Mouse (Mus musculus) thymus, postnatal 4 days (tissue): Measurements from ENCODE around the gene Slc29a2.

Source experiments
- DNase-seq: peaks from one replicate; pipeline ENCODE4 v3.0.0; 2021

The Slc29a2 gene

GRCm38 (mm10) chr19:5060365-5061330, 37.0 kb downstream of the Slc29a2 start:
- no peak for DNase-seq

- no peak for DNase-seq
These were observed 38.4 kb downstream of the Slc29a2 start for GRCm38 (mm10) chr19:5062041-5062440.

GRCm38 (mm10) chr19:5062446-5062845, 38.8 kb downstream of the Slc29a2 start:
- DNase-seq, result no peak

- no peak for DNase-seq
These were observed 41.4 kb downstream of the Slc29a2 start for GRCm38 (mm10) chr19:5065104-5065503.

- no peak for DNase-seq
These were observed 43.6 kb downstream of the Slc29a2 start for GRCm38 (mm10) chr19:5067040-5067799.

- DNase-seq, result no peak
These were observed 44.4 kb downstream of the Slc29a2 start, which contains the start of gene Cd248 for GRCm38 (mm10) chr19:5067867-5068569. TSS of gene Cd248 (plus strand) at chr19:5068078.

- DNase-seq, result no peak
These were observed 45.0 kb downstream of the Slc29a2 start for GRCm38 (mm10) chr19:5068570-5069234.

GRCm38 (mm10) chr19:5069486-5069885, 45.8 kb downstream of the Slc29a2 start:
- DNase-seq, result no peak

GRCm38 (mm10) chr19:5069978-5070377, 46.3 kb downstream of the Slc29a2 start:
- DNase-seq, result no peak

GRCm38 (mm10) chr19:5071077-5071476, 47.4 kb downstream of the Slc29a2 start:
- DNase-seq, result no peak

- peak; percentile 41 for DNase-seq
These were observed 48.1 kb downstream of the Slc29a2 start for GRCm38 (mm10) chr19:5071545-5072369.

- no peak for DNase-seq
These were observed 48.8 kb downstream of the Slc29a2 start for GRCm38 (mm10) chr19:5072389-5073019.

GRCm38 (mm10) chr19:5073028-5073427, 49.4 kb downstream of the Slc29a2 start:
- peak; percentile 71 for DNase-seq

- no peak for DNase-seq
These were observed 49.9 kb downstream of the Slc29a2 start for GRCm38 (mm10) chr19:5073518-5073917.

- DNase-seq, result no peak
These were observed 55.6 kb downstream of the Slc29a2 start for GRCm38 (mm10) chr19:5079279-5079678.
